Mouse (Mus musculus) liver, embryonic 16.5 days (tissue): Measurements from ENCODE around the gene Hes3. TPM values are rescaled to one million over a fixed set of nuclear protein-coding genes. Genes with fewer than 3 reads are reported as not detected.

Experiments used
- ATAC-seq: fragments of 200-750 bp; cut with Nextera tagmentation; 2 replicates; pipeline ENCODE4 v1.8.0; 2017; ENCODE audit warnings: low read depth, mild to moderate bottlenecking, moderate number of reproducible peaks, moderate library complexity
- H3K27ac ChIP-seq: fragments of 300-500 bp; sonication (generic); 2 replicates; pipeline ENCODE4 v1.5.1; 2014; ENCODE audit warnings: mild to moderate bottlenecking, low read length
- H3K27me3 ChIP-seq: fragments of 300-500 bp; sonication (generic); 2 replicates; pipeline ENCODE4 v1.6.1; 2014; ENCODE audit warnings: low read depth, low read length, mixed read lengths; ENCODE audit not compliant: control insufficient read depth, insufficient read depth
- H3K36me3 ChIP-seq: fragments of 300-500 bp; sonication (generic); 2 replicates; pipeline ENCODE4 v1.6.1; 2014; ENCODE audit warnings: mild to moderate bottlenecking; ENCODE audit not compliant: control insufficient read depth, insufficient read depth
- H3K4me1 ChIP-seq: fragments of 300-500 bp; sonication (generic); 2 replicates; pipeline ENCODE4 v1.6.1; 2014; ENCODE audit warnings: low read depth, low read length, mixed read lengths; ENCODE audit not compliant: control insufficient read depth
- H3K4me2 ChIP-seq: fragments of 300-500 bp; sonication (generic); 2 replicates; pipeline ENCODE4 v1.6.1; 2014; ENCODE audit warnings: low read depth, low read length, mixed read lengths
- H3K4me3 ChIP-seq: fragments of 300-500 bp; sonication (generic); 2 replicates; pipeline ENCODE4 v1.5.1; 2014; ENCODE audit warnings: low read depth, mild to moderate bottlenecking, low read length
- H3K9ac ChIP-seq: fragments of 300-500 bp; sonication (generic); 2 replicates; pipeline ENCODE4 v1.6.1; 2014; ENCODE audit warnings: low read depth, low read length
- H3K9me3 ChIP-seq: fragments of 300-500 bp; sonication (generic); replicated peaks from 2 replicates; pipeline ENCODE4 v1.6.1; 2016; ENCODE audit warnings: low read length; ENCODE audit not compliant: control insufficient read depth
- WGBS: fragments of 180-500 bp; shearing (Covaris S2); extraction: QIAGEN DNeasy Blood & Tissue Kit; methylation state at CpG from one replicate; pipeline ENCODE4 v1.1.7; 2014; ENCODE audit not compliant: insufficient replicate concordance; 5-methylcytosine and 5-hydroxymethylcytosine counted together
- polyA plus RNA-seq: library from polyadenylated mRNA; unstranded; fragments of >200 nt; fragmentation: Nextera tagmentation; extraction: Ambion mirVana; gene quantifications from 2 replicates; pipeline ENCODE4 v1.2.1, GENCODE M21; 2015

The Hes3 gene
- polyA plus RNA-seq, 1 experiment from 2014 or later = not detected

- no peak overlapping the region for H3K4me2 ChIP-seq
- no peak overlapping the region for H3K4me3 ChIP-seq
- no peak for ATAC-seq
- no peak overlapping the region for H3K9ac ChIP-seq
- no peak overlapping the region for H3K27ac ChIP-seq
- H3K9me3 ChIP-seq = no peaks in the 10 kb centered on the region
- no peaks in the 10 kb centered on the region; the same call in 1 of the 2 replicates for H3K4me1 ChIP-seq
- no peaks in the 10 kb centered on the region for H3K36me3 ChIP-seq
- peaks cover 48% of the 10 kb centered on the region for H3K27me3 ChIP-seq
- 49% methylated on average over 10 of the region's 10 CpGs for WGBS
These were observed 14.8 kb downstream of the Hes3 start for GRCm38 (mm10) chr4:152276389-152277347.

GRCm38 (mm10) chr4:152274681-152275131 lies 16.8 kb downstream of the Hes3 start:
- Histone ChIP-seq H3K27me3 (peaks cover 37% of the 10 kb centered on the region), H3K4me1 (no peaks in the 10 kb centered on the region; the same call in 1 of the 2 replicates), H3K9me3 (no peaks in the 10 kb centered on the region), H3K36me3 (no peaks in the 10 kb centered on the region), H3K9ac (no peak overlapping the region), H3K4me2 (peak overlapping the region; percentile 64), H3K4me3 (peak overlapping the region; percentile 48), H3K27ac (no peak overlapping the region)
- 3% methylated on average over 20 of the region's 20 CpGs for WGBS
- ATAC-seq = no peak

DNA sequence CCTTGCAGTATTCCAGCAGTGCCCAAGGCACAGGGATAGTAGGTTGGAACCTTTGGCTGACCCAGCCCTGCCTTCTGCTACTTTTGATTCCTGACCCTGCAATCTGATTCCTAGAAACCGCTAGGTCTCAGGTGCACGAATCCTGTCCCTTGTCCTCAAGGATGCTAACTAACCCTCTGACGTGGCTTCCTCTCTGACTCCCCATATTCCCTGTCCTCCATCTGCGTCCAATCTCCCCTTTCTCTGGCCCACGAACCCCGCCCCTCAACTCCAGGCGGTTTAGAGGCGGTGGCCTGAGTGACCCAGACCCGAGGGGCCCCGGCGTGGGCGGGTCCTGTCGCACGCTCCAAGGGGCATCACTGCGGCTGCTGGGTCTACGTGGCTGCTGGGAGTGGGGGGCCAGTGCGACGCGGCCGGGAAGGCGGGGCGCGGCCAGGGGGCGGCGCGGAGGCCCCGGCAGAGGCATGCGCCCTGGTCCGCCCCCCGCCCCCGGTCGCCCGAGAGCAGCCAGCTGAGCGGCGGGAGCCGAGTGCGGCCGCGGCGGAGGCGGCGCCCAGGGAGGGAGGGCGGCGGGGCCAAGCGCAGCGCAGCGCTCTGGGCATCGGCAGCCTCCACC lies 17.7 kb downstream of the Hes3 start, which contains the start of gene Gpr153:
TSS of gene Gpr153 (plus strand) at position 612 of the 616 bp plus-strand sequence.
- WGBS = 2% methylated on average over 41 of the region's 48 CpGs
- H3K9ac ChIP-seq = peak within 1 kb of the TSS; percentile 34; the same call in 1 of the 2 replicates
- no peaks in the 10 kb centered on the region for H3K36me3 ChIP-seq
- peak within 1 kb of the TSS; percentile 48 for H3K4me3 ChIP-seq
- H3K27me3 ChIP-seq = peaks cover 37% of the 10 kb centered on the region
- no peak within 1 kb of the TSS for H3K27ac ChIP-seq
- no peaks in the 10 kb centered on the region; the same call in 1 of the 2 replicates for H3K4me1 ChIP-seq
- no peaks in the 10 kb centered on the region for H3K9me3 ChIP-seq
- peak within 1 kb of the TSS; percentile 64 for H3K4me2 ChIP-seq
- ATAC-seq = peak; percentile 50

- no peaks in the 10 kb centered on the region for H3K9me3 ChIP-seq
- H3K27me3 ChIP-seq = peaks cover 37% of the 10 kb centered on the region
- H3K36me3 ChIP-seq = no peaks in the 10 kb centered on the region
- WGBS = 46% methylated on average over 3 of the region's 3 CpGs
- H3K4me2 ChIP-seq = no peak overlapping the region
- no peak overlapping the region for H3K27ac ChIP-seq
- H3K4me1 ChIP-seq = no peaks in the 10 kb centered on the region; the same call in 1 of the 2 replicates
- ATAC-seq = no peak
- H3K4me3 ChIP-seq = no peak overlapping the region
- H3K9ac ChIP-seq = no peak overlapping the region
These were observed 18.3 kb downstream of the Hes3 start for GRCm38 (mm10) chr4:152273191-152273590.

GRCm38 (mm10) chr4:152272449-152273049 lies 18.9 kb downstream of the Hes3 start:
- Histone ChIP-seq H3K4me1 (no peaks in the 10 kb centered on the region; the same call in 1 of the 2 replicates), H3K27me3 (peaks cover 37% of the 10 kb centered on the region), H3K9ac (no peak overlapping the region), H3K4me2 (no peak overlapping the region), H3K36me3 (no peaks in the 10 kb centered on the region), H3K27ac (no peak overlapping the region), H3K4me3 (no peak overlapping the region), H3K9me3 (no peaks in the 10 kb centered on the region)
- 31% methylated on average over 9 of the region's 9 CpGs for WGBS
- ATAC-seq = no peak

DNA sequence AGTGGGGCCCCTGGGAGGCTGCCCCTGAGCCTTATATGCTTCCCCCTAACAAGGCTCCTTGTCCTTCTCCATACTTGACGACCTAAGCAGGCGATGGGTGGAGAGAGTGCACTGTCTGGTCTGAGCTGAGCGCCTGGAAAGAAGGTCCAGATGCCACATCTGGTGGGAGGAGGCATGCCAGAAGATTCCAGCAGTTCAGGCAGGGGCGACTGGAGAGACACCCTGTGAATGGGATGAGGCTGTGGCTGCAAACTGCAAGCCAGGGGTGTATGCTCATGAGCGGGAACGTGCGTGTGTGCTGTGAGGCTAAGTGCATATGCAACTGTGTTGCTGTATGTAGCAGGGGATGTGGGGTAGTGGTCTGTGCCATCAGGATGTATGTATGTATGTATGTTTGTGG lies 19.5 kb downstream of the Hes3 start:
- WGBS = 68% methylated on average over 7 of the region's 7 CpGs

DNA sequence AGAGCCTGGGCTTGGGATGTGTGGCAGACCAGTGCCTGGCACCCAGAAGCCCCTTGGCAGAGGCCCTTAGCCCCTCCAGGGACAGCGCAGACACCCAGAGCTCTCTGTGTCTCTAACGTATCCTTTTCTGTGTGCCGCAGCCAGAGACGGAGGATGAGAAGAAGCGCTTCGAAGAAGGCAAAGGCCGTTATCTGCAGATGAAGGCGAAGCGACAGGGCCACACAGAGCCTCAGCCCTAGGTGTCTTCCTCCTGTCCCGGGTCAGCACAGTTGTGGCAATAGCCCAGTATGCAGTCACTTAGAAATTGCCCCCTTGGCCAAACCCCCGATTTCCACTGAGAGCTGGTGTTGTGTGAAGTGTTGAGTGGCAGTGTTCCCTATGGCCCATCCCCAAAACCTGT lies 20.1 kb downstream of the Hes3 start:
- ATAC-seq = no peak
- H3K36me3 ChIP-seq = no peaks in the 10 kb centered on the region
- H3K4me1 ChIP-seq = no peaks in the 10 kb centered on the region; the same call in 1 of the 2 replicates
- peaks cover 35% of the 10 kb centered on the region for H3K27me3 ChIP-seq
- H3K4me2 ChIP-seq = no peak overlapping the region
- 77% methylated on average over 11 of the region's 11 CpGs for WGBS
- H3K9ac ChIP-seq = no peak overlapping the region
- no peak overlapping the region for H3K4me3 ChIP-seq
- H3K27ac ChIP-seq = no peak overlapping the region
- H3K9me3 ChIP-seq = no peaks in the 10 kb centered on the region

More for the DNA sequence above, 19.5 kb downstream of the Hes3 start:
- Histone ChIP-seq H3K27me3 (peaks cover 37% of the 10 kb centered on the region), H3K4me2 (no peak overlapping the region), H3K36me3 (no peaks in the 10 kb centered on the region), H3K4me1 (no peaks in the 10 kb centered on the region; the same call in 1 of the 2 replicates), H3K9ac (no peak overlapping the region), H3K4me3 (no peak overlapping the region), H3K27ac (no peak overlapping the region), H3K9me3 (no peaks in the 10 kb centered on the region)
- no peak for ATAC-seq

DNA sequence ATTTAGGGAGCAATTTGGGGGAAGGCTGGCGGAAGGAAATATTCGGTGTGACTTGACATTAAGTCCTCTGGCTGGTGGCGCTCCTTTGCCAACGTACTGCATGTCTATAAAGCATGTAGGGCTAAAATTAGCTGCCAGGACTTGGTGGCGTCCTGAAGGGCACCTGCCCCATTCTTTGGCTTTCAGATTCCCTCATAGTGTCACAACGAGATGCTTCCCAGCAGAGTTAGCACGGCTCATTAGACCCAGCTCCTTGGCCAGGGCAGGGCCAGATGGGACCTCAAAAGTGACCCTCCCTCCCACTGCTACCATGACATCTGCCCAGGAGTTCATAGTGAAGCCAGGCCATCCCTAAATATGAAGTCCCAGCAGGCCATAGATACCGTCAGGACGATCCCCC lies 20.9 kb downstream of the Hes3 start:
- Histone ChIP-seq H3K9me3 (no peaks in the 10 kb centered on the region), H3K4me2 (no peak overlapping the region), H3K4me3 (no peak overlapping the region), H3K4me1 (no peaks in the 10 kb centered on the region; the same call in 1 of the 2 replicates), H3K27me3 (peaks cover 29% of the 10 kb centered on the region), H3K27ac (no peak overlapping the region), H3K9ac (no peak overlapping the region), H3K36me3 (no peaks in the 10 kb centered on the region)
- WGBS = 71% methylated on average over 9 of the region's 9 CpGs
- ATAC-seq = no peak
